Mouse (Mus musculus) T-cell, adult 2 months (primary cell): ENCODE data around the gene Ppp1r37.

Experiments
- DNase-seq: peaks from one replicate; pipeline ENCODE4 v3.0.0; 2022; ENCODE audit warnings: low spot score

Ppp1r37 gene

DNA sequence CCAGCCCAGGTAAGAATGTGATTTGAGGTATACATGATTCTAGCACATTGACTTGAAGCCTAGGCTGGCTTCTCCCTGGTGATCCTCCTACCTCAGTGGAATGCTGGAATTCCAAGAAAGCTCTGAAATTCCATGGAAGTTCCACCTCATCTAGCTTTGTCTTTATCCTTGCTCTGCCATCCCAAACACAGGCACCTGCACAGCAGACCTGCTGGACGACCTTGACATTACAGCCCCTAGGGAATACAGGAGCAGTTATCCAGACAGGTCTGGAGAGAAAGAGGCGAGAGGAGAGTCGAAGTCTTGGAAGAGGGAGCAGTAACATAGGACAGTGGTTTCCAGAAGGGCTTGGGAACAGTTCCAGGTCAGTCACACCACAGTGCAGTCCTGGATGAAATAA is 6.8 kb upstream of the Ppp1r37 start:
- no peak for DNase-seq

DNA sequence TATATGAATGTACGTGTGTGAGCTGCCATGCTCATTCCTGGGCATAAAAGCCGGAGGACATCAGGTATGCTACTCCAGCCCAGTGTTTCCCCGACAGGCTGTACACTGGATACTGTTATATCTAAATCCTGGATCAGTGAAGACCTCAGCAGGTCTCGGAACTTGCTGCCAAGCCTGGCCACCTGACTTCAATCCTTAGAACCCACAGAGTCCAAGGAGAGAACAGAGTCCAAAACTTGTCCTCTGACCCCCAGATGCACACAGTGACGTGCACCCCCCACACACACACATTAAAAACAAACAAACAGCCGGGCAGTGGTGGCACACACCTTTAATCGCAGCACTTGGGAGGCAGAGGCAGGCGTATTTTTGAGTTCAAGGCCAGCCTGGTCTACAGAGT is 4.5 kb upstream of the Ppp1r37 start:
- DNase-seq, result no peak

DNA sequence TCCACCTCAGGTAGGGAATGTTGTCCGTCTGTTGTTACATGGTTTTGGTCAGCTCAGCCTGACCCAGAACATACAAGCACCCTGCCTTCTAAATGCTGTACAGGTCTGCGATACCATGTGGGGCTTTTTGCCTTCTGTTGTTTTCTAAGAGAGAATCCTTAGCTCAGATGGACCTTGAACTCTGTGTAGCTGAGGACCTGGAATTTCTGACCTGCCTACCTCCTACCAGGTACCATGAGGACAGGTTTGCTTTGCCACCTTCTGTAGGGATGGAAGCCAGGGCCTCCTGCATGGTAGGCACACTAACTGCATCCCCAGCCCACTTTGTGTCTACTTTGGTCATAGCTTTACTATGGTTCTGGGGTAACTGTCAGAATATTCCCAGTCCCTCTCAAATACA is 2.9 kb upstream of the Ppp1r37 start:
- DNase-seq, result no peak

DNA sequence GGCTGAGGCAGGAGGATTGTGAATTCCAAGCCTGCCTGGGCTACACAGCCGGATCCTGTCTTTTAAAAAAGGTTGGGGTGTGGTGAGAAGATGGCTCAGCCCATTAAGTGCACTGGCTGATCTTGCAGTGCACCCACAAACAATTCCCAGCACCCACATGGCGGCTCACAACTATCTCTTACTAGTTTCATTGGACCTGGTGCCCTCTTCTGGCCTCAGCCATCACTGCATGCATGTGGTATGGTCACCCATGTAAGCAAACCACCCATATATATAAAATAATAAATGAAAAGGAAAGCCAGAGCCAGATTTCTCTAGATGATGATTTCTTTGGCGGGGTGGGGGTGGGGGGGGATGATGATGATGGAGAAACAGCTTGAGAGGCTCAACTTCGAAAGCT is 1.6 kb upstream of the Ppp1r37 start:
- no peak for DNase-seq

DNA sequence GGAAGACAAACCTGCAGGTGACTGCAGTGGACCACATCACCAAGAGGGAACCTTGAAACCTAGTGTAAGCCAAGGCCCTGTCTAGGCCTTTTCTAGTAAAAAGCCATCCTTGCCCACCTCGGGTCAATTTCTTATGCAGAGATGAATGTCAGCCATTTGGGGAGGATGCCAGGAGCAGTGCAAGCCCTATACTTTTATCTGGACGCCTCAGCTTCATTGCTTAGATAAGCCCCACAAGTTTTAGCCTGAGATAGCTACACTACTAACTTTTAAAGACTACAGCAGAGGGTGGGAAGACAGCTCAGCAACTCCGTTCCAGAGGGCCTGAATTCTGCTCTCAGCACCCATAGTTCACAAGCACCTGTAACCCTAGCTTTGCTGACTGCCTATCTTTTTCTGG is 1.0 kb upstream of the Ppp1r37 start:
- DNase-seq, result no peak

DNA sequence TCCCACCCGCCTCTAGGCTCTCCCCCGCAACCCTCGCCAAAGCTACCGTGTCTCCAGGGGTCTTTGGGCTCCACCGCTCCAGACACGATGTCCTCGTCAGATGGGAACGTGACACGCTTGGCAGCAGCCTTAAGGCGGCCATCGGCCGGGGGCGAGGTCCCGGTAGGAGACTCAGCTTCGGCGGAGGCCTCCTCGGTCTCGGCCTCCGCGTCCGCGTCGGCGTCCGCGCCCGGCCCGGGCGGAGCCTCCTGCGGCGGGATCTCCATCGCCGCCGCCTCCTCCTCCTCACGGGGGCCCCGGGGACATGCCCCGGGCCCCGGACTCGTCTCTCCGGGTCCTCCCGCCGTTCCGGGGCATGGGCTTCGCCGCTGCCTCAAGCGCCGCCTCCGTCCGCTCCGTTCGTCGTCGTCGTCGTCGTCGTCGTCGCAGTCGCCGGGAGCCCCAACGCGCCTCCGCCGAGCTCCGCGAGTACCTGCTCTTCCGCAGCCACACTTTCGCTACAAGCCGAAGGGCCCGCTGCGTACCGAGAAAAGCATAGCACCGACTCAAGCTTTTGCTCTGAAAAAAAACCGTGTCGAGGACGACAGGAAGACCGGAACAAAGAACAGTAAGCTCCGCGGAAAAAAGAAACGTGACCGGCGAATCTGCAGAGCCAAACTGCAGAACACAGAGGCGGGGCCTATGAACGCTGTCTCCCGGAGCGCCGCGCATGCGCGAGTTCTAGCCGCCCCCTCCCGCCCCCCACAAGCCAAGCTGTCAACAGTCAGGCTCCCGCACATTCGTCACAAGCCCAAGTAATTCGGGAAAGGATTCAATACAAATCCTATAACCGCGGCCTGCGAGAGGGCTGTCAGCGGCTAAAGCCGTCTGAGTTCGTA is 872 bp downstream of the Ppp1r37 start:
- DNase-seq, result peak; percentile 87

DNA sequence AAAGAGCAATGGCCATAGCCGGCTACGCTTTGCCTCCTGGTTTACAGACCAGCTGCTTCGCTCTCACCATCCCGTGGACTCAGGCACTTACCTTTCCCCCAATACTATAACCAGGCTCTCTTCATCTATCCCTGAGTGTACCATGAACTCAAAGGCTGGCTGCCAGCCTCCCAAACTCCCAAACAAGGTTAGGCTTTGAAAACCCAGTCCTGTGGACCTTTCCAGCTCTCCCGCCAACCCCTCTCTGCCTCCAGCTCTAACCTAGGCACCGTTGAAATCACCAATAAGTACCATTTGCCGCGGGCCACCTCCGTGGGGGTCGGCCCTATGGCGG is 1.5 kb downstream of the Ppp1r37 start:
- DNase-seq, result no peak

DNA sequence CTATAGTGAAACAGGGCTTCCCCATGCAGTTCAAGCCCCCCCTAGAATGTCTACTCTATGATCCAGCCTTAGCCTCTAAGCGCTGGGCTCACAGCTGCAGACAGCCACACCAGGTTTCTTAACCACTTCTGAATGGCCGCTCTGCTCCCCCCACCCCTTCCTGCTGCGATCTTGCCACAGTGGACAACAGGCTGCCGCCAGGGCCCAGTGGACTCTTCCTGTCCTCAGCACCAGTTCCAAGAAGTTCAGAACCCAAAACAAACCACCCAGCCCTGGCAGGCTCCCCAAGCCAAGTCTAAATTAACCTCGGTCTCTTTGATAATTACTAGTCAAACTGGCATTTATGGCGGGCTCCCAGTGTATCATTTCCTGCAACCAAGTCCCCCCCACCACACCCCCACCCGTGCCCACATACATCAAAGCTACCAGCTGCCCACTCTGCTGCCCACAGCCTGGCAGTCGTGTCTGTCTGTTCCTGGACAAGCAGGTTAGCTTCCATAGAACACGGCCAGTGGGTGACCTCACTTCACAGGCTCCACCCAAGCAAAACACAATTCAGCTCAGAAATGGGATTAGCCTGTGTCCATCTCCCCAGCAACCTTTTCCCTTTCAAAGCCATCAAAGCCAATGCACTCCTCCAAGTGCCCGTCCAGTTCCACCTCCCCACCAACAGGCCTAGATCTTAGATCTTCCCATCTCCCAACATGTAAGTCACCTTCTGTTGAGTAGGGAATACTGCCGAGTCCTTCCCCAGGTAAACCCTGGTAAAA is 2.2 kb downstream of the Ppp1r37 start:
- no peak for DNase-seq

DNA sequence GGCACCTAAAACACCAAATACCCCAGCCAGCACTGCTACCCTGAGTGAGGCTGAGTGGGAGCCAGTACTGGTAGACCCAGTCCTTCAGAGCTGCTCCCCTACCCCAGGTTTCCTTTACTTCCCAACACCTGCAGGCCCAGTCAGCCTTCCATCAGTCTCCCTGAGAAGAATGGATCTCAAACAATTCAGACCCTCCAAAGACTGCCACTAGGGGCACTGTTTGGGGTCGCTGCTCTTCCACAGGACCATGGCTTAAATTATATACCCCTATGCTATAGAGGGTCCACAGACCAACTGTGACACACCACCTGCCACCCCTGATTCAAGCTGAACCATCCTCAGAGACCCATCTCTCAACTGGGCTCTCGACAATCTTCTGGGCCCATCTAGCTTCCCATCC is 3.9 kb downstream of the Ppp1r37 start:
- no peak for DNase-seq

DNA sequence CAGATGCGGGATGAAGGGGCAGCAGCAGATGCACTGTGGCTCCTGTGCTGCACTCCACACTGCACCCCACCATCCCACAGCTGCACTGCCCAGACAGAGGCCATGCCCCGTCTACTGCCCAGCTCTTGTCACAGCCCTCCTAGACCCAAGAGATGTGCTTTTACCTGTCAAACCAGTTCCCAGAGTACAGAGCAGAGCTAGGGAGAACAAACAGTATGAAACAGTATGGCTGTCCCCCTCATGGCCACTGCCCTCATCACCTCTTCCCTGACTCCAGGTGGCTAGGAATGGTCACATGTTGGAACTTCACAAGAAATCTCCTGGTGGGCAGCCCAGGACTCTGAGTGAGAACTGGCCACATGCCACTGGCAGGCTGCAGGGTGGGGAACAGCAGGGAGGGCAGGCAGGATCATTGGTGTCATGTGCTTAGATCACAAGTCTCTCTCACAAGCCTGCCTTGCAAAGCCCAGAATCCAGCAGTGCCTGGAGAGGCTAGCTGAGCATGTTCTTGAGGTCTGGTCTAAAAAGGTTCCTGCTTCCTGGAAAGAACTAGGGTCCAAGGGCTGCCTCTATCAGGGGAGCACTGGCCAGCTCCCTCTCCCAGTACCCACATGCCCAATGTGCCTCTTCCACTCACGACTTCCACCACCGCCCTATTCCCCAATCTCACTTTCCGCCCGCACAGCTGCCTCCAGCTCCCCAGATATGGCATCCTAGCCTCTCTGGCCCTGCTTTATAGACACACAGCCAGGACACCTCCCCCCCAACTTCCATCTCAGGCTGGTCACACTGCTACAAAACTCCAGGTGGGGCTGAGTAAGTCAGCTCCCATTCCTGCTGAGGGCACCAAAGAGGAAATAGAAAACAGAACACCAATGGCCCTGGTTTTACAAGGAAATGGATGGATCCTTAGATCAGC is 4.6 kb downstream of the Ppp1r37 start:
- DNase-seq, result no peak

DNA sequence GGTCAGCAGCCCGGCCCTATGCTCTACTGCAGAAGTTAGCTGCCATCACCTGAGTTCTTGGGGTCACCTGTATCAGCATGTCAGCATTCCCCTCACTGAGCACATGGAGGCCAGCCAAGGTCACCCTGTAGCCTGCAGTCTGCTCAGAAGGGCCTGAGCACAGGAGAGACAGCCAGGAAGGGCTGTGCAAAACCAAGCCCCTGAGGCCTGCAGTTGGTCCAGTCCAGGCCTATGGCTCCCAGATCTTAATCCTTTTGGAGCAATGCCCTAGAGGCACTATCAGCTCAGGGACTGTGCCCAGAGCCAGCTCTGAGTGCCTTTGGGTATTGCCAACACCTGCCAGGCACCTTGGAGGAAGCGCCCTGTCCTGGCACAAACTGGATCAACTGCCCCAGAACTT is 5.8 kb downstream of the Ppp1r37 start:
- DNase-seq, result no peak

DNA sequence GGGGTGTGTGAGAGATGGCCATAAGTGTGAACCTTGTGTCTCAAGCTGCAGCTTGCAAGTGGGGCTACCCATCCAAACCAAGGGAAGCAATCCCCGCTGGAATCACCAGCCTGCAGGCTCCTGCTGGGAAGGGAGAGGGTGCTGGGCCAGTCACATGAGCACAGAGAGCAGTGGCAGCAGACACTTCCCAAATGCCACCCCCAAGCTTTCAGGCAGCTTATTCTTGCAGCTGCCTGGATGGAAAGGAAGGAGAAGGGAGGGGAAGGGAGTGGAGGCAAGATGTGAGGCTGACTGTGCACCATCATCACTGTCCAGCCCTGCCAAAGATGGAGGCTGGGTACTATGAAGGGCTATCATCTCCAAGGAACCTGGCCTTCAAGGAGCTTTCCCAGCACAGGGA is 8.7 kb downstream of the Ppp1r37 start:
- no peak for DNase-seq

DNA sequence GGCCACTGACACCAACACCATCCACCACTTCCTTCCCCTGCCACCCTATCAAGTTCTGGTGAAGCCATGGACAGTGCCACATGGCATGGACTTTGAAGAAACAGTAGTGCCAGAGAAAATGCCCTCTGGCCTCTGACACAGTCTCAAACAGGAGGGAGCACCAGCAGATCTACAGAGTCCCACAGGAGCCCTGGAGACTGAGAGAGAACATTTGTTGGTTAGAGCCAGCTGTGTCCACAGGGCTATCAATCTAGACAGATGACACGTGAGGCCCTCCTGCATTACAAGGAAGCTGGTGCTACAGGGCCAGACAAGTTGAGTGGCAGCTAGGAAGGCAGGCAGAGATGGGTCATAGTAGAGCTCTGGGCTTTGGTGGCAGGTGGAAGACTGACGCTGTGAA is 10.4 kb downstream of the Ppp1r37 start:
- DNase-seq, result no peak

DNA sequence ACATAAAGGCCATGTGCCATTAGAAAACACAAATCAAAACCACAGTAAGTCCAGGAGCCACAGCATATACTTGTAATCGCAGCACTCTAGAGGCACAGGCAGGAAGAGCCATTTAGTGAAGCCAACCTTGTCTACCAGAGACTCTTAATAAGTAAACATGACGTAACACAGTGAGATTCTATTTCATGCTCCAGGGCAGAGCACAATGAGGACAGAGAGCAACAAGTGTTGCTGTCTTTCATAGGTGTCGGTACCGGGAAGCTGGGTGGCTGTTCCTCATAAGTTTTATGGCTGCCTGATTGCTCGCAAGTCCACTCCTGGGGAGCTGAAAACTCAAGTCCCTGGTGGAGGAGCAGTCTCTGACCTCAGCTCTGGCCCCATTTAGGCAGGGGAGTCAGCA is 11.2 kb downstream of the Ppp1r37 start:
- no peak for DNase-seq

DNA sequence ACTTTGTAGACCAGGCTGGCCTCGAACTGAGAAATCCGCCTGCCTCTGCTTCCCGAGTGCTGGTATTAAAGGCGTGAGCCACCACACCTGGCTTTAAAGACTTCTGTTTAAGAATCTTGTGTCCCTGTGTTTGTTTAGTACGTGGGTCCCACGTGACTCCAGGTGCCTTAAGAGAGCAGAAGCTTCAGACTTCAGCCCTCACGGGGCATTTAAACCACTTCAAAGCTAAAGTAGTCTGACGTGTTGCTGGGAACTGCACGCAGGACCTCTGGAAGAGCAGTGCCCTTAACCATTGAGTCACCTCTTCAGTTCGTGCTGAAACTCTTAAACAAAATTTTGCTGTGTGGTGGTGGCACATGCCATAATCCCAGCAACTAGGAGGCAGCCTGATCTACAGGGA is 13.5 kb downstream of the Ppp1r37 start:
- peak; percentile 46 for DNase-seq

DNA sequence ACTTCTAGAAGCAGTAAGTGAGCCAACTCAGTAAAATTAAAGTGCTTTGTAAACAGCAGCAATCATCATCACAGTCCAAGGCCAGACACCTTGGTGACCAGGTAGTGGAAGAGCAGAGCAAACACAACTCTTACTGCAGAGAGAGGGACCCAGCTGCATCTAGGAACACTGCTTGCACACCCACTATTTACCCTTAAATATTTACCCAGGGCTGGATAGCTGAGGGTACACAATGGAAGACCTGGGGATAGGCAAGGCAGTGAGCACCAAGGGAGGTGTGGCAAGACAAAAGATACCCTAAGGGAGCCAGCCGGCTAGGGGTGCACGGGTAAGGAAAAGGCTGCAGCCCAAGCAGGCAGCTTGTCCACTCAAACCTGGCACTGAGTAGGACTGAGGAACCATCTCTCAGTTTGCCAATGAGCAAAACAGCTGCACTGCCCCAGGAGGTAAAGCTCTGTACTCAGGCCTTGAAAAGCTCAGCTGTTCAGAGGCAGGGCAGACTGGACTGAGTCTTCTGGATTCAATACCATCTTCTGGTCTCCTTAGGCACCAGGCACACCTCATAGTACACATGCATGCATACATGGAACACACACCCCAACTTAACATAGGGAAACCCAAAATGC is 15.4 kb downstream of the Ppp1r37 start:
- DNase-seq, result no peak

DNA sequence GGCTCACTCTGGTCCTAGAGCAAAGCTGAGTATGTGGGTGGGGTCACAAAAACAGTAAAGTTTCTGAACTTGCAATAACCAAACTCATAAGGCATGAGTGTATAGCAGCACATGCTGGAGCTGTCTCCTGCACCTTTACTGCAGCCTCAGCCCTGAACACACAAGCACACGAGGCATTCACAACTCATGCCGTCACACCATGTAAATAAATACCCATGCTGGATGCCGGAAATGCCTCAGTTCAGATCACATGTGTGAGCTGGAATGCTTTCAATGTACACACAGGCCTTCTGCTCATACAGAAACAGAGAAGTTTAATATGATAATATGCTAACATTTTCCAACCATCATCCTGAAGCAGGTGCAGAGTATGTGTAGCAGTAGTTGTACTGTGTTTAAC is 16.9 kb downstream of the Ppp1r37 start:
- DNase-seq, result no peak

DNA sequence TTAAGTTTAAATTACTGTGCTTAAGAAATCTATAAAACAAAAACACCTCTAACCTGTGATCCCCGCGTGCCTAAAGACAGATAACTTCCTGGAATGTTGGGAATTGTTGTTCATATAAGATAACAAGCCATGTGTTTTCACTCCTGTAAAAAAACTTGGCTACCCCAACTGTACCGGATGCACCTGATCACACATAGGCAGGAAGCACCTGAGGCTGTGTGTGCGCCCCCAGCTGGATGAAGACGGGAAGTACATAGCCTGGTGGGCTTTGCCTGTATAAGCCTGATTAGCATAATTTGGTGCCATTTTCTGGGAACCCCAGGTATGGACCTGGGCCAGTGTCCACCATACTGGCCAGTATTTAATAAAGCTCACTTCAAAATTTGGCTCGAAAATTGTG is 19.3 kb downstream of the Ppp1r37 start:
- DNase-seq, result peak; percentile 66

DNA sequence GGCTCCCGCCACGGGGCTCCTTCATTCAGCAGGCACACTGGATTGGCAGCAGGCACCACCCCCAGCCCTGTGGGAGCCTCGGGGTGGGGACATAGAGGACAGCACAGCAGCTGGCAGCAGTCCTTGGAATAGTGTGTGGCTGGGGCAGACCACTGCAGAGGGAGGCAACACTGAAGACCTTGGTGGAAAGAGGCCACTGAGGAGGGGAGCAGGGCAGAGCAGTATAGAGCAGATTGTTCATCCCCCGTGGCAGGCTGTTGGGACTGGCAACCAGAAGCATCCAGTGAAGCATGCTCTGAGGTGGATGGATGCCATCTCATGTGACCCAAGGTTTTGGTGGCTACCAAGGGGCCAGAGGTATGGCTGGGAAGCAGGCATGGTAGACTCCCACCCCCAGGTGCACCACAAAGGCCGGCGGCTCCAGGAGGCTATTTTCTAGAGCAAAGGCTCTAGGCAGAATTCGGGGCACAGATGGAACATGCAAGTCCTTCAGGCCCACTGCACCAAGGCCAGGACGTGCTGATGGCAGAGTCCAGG is 20.7 kb downstream of the Ppp1r37 start:
- no peak for DNase-seq

DNA sequence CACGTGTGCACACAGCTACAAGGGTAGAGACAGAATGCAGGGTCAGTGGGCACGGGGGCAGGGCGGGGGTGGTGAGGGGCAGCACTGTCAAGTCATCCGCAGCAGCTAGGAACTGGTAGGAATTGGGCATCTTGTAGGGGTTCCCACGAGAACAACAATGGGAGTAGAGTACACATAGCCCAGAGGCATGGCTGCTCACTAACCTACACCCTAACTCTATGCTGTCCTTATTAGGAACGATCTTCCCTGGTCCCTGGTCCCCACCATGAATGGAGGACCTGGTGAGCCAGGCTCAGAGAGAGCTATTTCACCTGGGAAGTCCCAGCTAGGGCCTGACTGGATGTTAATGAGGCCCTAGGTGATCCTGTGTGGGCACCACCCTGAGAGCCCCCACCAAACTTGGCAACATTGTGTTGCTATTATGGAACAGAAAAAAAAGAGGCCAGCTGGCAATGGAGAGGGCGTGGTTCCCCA is 21.2 kb downstream of the Ppp1r37 start:
- DNase-seq, result no peak

DNA sequence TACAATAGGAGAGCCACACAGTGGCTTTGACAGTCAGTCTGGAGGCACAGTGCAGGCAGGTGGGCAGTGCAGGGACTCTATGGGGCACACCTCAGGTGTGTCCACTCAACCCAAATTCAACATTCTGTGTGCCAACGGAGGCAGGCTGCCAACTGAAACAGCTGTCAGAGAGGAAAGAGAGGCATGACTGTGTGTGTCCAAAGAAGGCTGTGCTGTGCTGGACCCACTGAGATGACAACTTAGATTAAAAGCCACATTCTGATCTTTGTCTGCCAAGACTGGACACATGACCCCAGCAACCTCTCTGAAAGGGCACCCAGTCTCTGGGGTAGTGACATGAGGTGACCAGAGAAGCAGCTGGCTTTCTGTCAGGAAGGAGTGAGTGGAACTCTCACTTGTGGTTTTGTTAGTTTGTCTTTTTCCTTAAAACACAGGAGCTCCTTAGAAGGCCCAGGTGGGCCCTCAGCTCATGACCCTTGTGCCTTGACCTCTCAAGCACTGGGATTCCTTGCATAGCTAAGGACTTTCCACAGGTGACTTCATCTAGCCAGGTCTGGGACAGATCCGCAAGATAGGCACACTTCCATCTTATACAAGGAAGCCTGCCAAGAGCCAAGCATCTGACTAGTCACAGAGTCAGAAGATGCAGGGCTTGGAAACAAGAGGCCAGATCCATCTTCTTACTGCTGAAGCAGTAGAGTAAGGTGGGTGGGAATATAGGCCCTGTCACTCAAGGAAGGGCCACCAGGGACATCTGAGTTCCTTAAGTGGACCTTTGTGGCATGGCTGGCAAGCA is 21.9 kb downstream of the Ppp1r37 start:
- no peak for DNase-seq
